Mouse (Mus musculus): ENCODE results near the gene Meox1.

DNA sequence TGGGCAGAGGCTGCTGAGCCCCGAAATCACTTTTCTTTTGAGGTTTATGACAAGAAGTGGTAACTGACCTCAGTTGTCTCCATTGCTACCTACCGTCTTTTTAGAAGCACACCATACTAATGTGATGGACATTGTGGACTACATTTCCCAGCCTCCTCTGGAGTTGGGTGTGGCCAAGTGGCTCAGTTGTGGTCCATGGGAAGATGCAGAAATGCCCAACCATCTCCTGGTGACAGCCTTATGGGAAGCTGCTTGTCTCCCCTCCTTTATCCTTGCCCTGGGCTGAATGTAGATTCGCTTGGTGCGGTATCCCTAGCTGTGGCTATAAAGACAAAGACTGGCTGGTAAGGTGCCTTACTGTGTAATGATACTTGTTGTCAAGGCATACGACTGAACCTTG, 46.7 kb downstream of the Meox1 start:
- TF ChIP-seq CTCF (IDR thresholded peaks at IDR 0.05 in 2 of 3, conservative IDR thresholded peaks at IDR 0.05 in 1 of 3; ENCODE audit: control insufficient read depth in 1 of 3, insufficient read depth in 1 of 3, low read depth in 2 of 3, low read length in 3 of 3, poor library complexity in 1 of 3, severe bottlenecking in 1 of 3) (no peak), ZMIZ1 (IDR thresholded peaks at IDR 0.05; ENCODE audit: low read depth, low read length) (no peak), MAFK (IDR thresholded peaks at IDR 0.05; ENCODE audit: borderline replicate concordance, low read depth, low read length) (no peak), TCF12 (IDR thresholded peaks at IDR 0.05; ENCODE audit: low read depth, low read length) (no peak), ELF1 (IDR thresholded peaks at IDR 0.05; ENCODE audit: low read depth, low read length) (no peak)
